Mouse (Mus musculus) C2C12 (cell line): ENCODE data around the gene Prss56.

ENCODE experiments used
- CTCF ChIP-seq: IDR thresholded peaks from one replicate; pipeline ENCODE4 v1.5.1; 2011; ENCODE audit not compliant: control insufficient read depth, insufficient read depth, insufficient read length
- FOSL1 ChIP-seq: IDR thresholded peaks from one replicate; pipeline ENCODE4 v1.8.0; 2011; ENCODE audit warnings: mild to moderate bottlenecking, low read length; ENCODE audit not compliant: poor library complexity, insufficient read depth, severe bottlenecking
- MAX ChIP-seq: IDR thresholded peaks from one replicate; pipeline ENCODE4 v1.6.1; 2011; ENCODE audit warnings: mild to moderate bottlenecking, control low read depth
- USF1 ChIP-seq: IDR thresholded peaks from one replicate; pipeline ENCODE4 v1.6.1; 2011; ENCODE audit warnings: low read depth, mild to moderate bottlenecking, control low read depth, moderate library complexity

DNA sequence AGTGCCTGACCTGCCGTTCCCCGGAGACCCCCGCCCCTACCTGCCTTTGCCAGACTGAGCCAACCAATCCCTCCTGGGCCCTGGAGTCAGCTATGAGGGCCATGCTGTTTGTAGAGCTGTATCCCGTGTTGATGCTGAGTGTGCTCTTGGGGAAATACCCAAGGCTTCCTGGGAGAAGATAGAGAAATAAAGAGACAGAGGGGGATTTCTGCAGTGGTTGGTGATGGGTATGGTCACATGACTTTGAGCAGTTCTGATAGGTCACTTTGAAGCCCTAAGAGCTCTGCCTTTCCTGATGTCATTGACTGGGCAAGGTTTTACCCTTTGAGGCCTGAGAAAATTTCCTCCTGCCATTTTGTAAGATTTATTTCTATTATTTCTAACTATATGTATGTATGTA lies 28.3 kb downstream of the Prss56 start:
- TF ChIP-seq CTCF (no peak), FOSL1 (no peak), MAX (no peak), USF1 (no peak)
